Mouse (Mus musculus) limb, embryonic 15.5 days (tissue): ENCODE measurements around the gene Cyp2d12. TPM values are rescaled to one million over a fixed set of nuclear protein-coding genes. Genes with fewer than 3 reads are reported as not detected.

Experiments used
- ATAC-seq: fragments of 200-750 bp; cut with Nextera tagmentation; 2 replicates; pipeline ENCODE4 v1.8.0; 2017; ENCODE audit warnings: low read depth, moderate TSS enrichment; ENCODE audit not compliant: insufficient number of reproducible peaks, low FRiP score, low TSS enrichment
- H3K27ac ChIP-seq: fragments of 300-500 bp; sonication (generic); 2 replicates; pipeline ENCODE4 v1.5.1; 2015; ENCODE audit warnings: moderate library complexity, mild to moderate bottlenecking, inconsistent platforms
- H3K27me3 ChIP-seq: fragments of 300-500 bp; sonication (generic); 2 replicates; pipeline ENCODE4 v1.6.1; 2015; ENCODE audit warnings: inconsistent platforms
- H3K36me3 ChIP-seq: fragments of 300-500 bp; sonication (generic); 2 replicates; pipeline ENCODE4 v1.6.1; 2015; ENCODE audit warnings: inconsistent platforms
- H3K4me1 ChIP-seq: fragments of 300-500 bp; sonication (generic); 2 replicates; pipeline ENCODE4 v1.6.1; 2015; ENCODE audit warnings: inconsistent platforms
- H3K4me2 ChIP-seq: fragments of 300-500 bp; sonication (generic); 2 replicates; pipeline ENCODE4 v1.6.1; 2015; ENCODE audit warnings: mild to moderate bottlenecking, inconsistent platforms
- H3K4me3 ChIP-seq: fragments of 300-500 bp; sonication (generic); 2 replicates; pipeline ENCODE4 v1.5.1; 2015; ENCODE audit warnings: mild to moderate bottlenecking, inconsistent platforms
- H3K9ac ChIP-seq: fragments of 300-500 bp; sonication (generic); 2 replicates; pipeline ENCODE4 v1.6.1; 2015; ENCODE audit warnings: inconsistent platforms
- H3K9me3 ChIP-seq: fragments of 300-500 bp; sonication (generic); 2 replicates; pipeline ENCODE4 v1.6.1; 2016; ENCODE audit warnings: inconsistent platforms
- WGBS: fragments of 180-500 bp; shearing (Covaris S2); methylation state at CpG from one replicate; pipeline ENCODE4 v1.1.7; 2015; 5-methylcytosine and 5-hydroxymethylcytosine counted together
- microRNA-seq: library from miRNA; unstranded; fragments of <30 nt; microRNA quantifications from one replicate; pipeline ENCODE4, GENCODE M21; 2016
- polyA plus RNA-seq: library from polyadenylated mRNA; unstranded; fragments of >200 nt; fragmentation: Nextera tagmentation; extraction: Ambion mirVana; gene quantifications from 2 replicates; pipeline ENCODE4 v1.2.1, GENCODE M21; 2015

The Cyp2d12 gene
- polyA plus RNA-seq, 1 experiment from 2014 or later, result not detected

GRCm38 (mm10) chr15:82572856-82573255 is 18.0 kb downstream of the Cyp2d12 start:
- Histone ChIP-seq H3K4me3 (no peak overlapping the region), H3K36me3 (no peaks in the 10 kb centered on the region), H3K27me3 (no peaks in the 10 kb centered on the region), H3K27ac (no peak overlapping the region), H3K4me2 (no peak overlapping the region), H3K9ac (no peak overlapping the region), H3K9me3 (no peaks in the 10 kb centered on the region), H3K4me1 (no peaks in the 10 kb centered on the region)
- WGBS, result 86% methylated on average over 1 of the region's 1 CpGs
- ATAC-seq, result no peak

GRCm38 (mm10) chr15:82579071-82579470 is 24.2 kb downstream of the Cyp2d12 start:
- Histone ChIP-seq H3K4me1 (no peaks in the 10 kb centered on the region), H3K9ac (no peak overlapping the region), H3K4me2 (no peak overlapping the region), H3K4me3 (no peak overlapping the region), H3K27me3 (no peaks in the 10 kb centered on the region), H3K27ac (no peak overlapping the region), H3K9me3 (no peaks in the 10 kb centered on the region), H3K36me3 (no peaks in the 10 kb centered on the region)
- no peak for ATAC-seq
- WGBS, result 60% methylated on average over 2 of the region's 2 CpGs

- H3K36me3 ChIP-seq, result no peaks in the 10 kb centered on the region
- no peak overlapping the region for H3K9ac ChIP-seq
- ATAC-seq, result no peak
- 64% methylated on average over 9 of the region's 9 CpGs for WGBS
- no peak overlapping the region for H3K27ac ChIP-seq
- no peaks in the 10 kb centered on the region for H3K4me1 ChIP-seq
- no peaks in the 10 kb centered on the region for H3K9me3 ChIP-seq
- no peaks in the 10 kb centered on the region for H3K27me3 ChIP-seq
- no peak overlapping the region for H3K4me2 ChIP-seq
- no peak overlapping the region for H3K4me3 ChIP-seq
Measured at GRCm38 (mm10) chr15:82582621-82583020, 27.7 kb downstream of the Cyp2d12 start.

Small RNA genes within 50 kb of the gene (microRNA-seq; reads per million reads assigned to microRNA genes)
- gene Gm27924, result not detected
- not detected for gene Gm28023

Other genes starting within 250 kb of the Cyp2d12 start
- 56.6 and 62.5 TPM in 2 replicates for gene Naga, start 216.1 kb upstream of the Cyp2d12 start, polyA plus RNA-seq
- 22.9 and 25.0 TPM in 2 replicates for gene Pheta2, start 216.1 kb upstream of the Cyp2d12 start, polyA plus RNA-seq
- 262 and 273 TPM in 2 replicates for gene Smdt1, start 216.1 kb upstream of the Cyp2d12 start, polyA plus RNA-seq
- 261 and 281 TPM in 2 replicates for gene Ndufa6, start 200.8 kb upstream of the Cyp2d12 start, polyA plus RNA-seq
- 6.0 and 7.4 TPM in 2 replicates for gene Cyp2d22, start 174.8 kb upstream of the Cyp2d12 start, polyA plus RNA-seq
- gene Cyp2d11, start 161.1 kb upstream of the Cyp2d12 start, polyA plus RNA-seq, result not detected in 2 replicates
- not detected in 2 replicates for gene Cyp2d10, start 147.9 kb upstream of the Cyp2d12 start, polyA plus RNA-seq
- gene Cyp2d9, start 121.6 kb upstream of the Cyp2d12 start, polyA plus RNA-seq, result 0.23 TPM in 1 of 2 replicates, not detected in the other
- gene Cyp2d34, start 65.9 kb downstream of the Cyp2d12 start, polyA plus RNA-seq, result not detected in 2 replicates
- gene Cyp2d40, start 209.1 kb downstream of the Cyp2d12 start, polyA plus RNA-seq, result not detected in 2 replicates
- gene Cyp2d26, start 239.2 kb downstream of the Cyp2d12 start, polyA plus RNA-seq, result 0.31 TPM in 1 of 2 replicates, not detected in the other